Comparison of ENCODE assay signal across 12 mouse cellular contexts in genomic region chr6:145046266-145046890, GRCm38 (mm10). TPM values are rescaled to one million over a fixed set of nuclear protein-coding genes. Genes with fewer than 3 reads are reported as not detected.
DNase-seq lines count a peak whose midpoint lies in the region; ATAC-seq lines count a peak whose summit lies in the region.
"Had no signal": no experiment of that assay in that cellular context is flagged by ENCODE, and none has a peak within 500 bp of the region (broad histone marks: within the 10 kb centered on the region; RNA-seq: fewer than 3 reads in every experiment).

No protein-coding gene starts in this region.

- DNase-seq in right cerebral cortex, adult 18-20 months = peak; percentile 32
- no peak for DNase-seq in right cerebral cortex, postnatal 36 days (ENCODE audit: low spot score in 2 of 2)
- no peak for DNase-seq in embryonic facial prominence, embryonic 14.5 days (ENCODE audit: low spot score)
- DNase-seq in left cerebral cortex, postnatal 25 days (ENCODE audit: low spot score in 2 of 2) = peak; percentile 27 to 32
- no peak for DNase-seq in thymus, postnatal 4 days
- DNase-seq in urinary bladder, postnatal 36 days (ENCODE audit: low spot score in 2 of 2) = no peak
- DNase-seq: heart, adult 11 months; kidney, adult 9 months had no signal

- 72% methylated on average over 13 of the region's 13 CpGs for WGBS in embryonic facial prominence, embryonic 14.5 days

- ATAC-seq in embryonic facial prominence, embryonic 14.5 days (ENCODE audit: low read depth) = no peak
- no peak for ATAC-seq in megakaryocyte progenitor cell, adult 5-6 weeks (replicated peaks; ENCODE audit: poor library complexity)
- ATAC-seq: Patski had no signal

- H3K4me2 ChIP-seq in embryonic facial prominence, embryonic 14.5 days (ENCODE audit: low read depth, low read length) = peak overlapping the region; percentile 100

- peaks cover 9% of the 10 kb centered on the region; the same call in 1 of the 2 replicates for H3K4me1 ChIP-seq in embryonic facial prominence, embryonic 14.5 days (ENCODE audit: control insufficient read depth, insufficient read depth, low read length)

- H3K9ac ChIP-seq in embryonic facial prominence, embryonic 14.5 days (ENCODE audit: low read depth, low read length) = 0 out of 2 replicates have a peak overlapping the region, but pooled peaks have one; percentile 62

- peaks cover 10% of the 10 kb centered on the region for H3K27me3 ChIP-seq in embryonic facial prominence, embryonic 14.5 days (replicated peaks; ENCODE audit: control insufficient read depth, insufficient read depth, low read length)
- H3K27me3 ChIP-seq: Patski had no signal

- H3K36me3 ChIP-seq in embryonic facial prominence, embryonic 14.5 days (ENCODE audit: control insufficient read depth, insufficient read depth, low read length) = no peaks in the 10 kb centered on the region

- no peaks in the 10 kb centered on the region for H3K9me3 ChIP-seq in embryonic facial prominence, embryonic 14.5 days (ENCODE audit: control insufficient read depth, low read length)

- no peak overlapping the region for H3K27ac ChIP-seq in embryonic facial prominence, embryonic 14.5 days (replicated peaks; ENCODE audit: low read depth, low read length)

- H3K4me3 ChIP-seq in embryonic facial prominence, embryonic 14.5 days (ENCODE audit: low read depth, low read length) = peak overlapping the region; percentile 56
- H3K4me3 ChIP-seq: megakaryocyte, embryonic 14.5 days had no signal

- intact Hi-C loops in left cerebral cortex, postnatal 25 days (cut with DNase I) = no loop called here

RNA-seq across cellular contexts. Expression of gene Bcat1, which starts 29.6 kb away (rescaled TPM):
- 34.7 and 36.0 TPM in 2 replicates for polyA plus RNA-seq in embryonic facial prominence, embryonic 14.5 days (2014; fragmentation: Nextera tagmentation; extraction: Ambion mirVana)
- 10 to 100 TPM; 73.2 to 75.8 TPM for total RNA-seq in left cerebral cortex, postnatal 25 days (2021)
- 0.27 and 0.29 TPM in 2 replicates for total RNA-seq in megakaryocyte progenitor cell, adult 5-6 weeks (2015)
- total RNA-seq in megakaryocyte progenitor cell, adult 5-6 weeks (2017) = 1.1 and 1.5 TPM in 2 replicates
- polyA plus RNA-seq: liver, adult 2 months had no signal

Comparison
In these comparisons a context has a peak if more than half of its experiments do, and no peak if none do; other contexts are left out.
1. DNase-seq: peak in right cerebral cortex, adult 18-20 months (single experiment) and left cerebral cortex, postnatal 25 days (2 of 2); none in right cerebral cortex, postnatal 36 days (0 of 2), embryonic facial prominence, embryonic 14.5 days (single experiment), thymus, postnatal 4 days (single experiment) and urinary bladder, postnatal 36 days (0 of 2).
2. RNA of gene Bcat1, which starts 29.6 kb away (total RNA-seq): 73.2 to 75.8 TPM in left cerebral cortex, postnatal 25 days; 0.27 to 1.5 TPM in megakaryocyte progenitor cell, adult 5-6 weeks; every median in the first group is over 10 times any median in the second.